Mouse (Mus musculus): ENCODE measurements around the gene 1500011B03Rik.
"Not testable (repeated sequence)": the region's sequence is repeated elsewhere in the genome, so short reads cannot be mapped to it uniquely, and the experiment has no call there.

GRCm38 (mm10) chr5:114840481-114840880 is 17.2 kb upstream of the 1500011B03Rik start:
- TF ChIP-seq POLR2A (IDR thresholded peaks at IDR 0.05; ENCODE audit: low read depth, low read length); CTCF (IDR thresholded peaks at IDR 0.05; ENCODE audit: extremely low read depth, insufficient read depth, insufficient read length, insufficient replicate concordance): not testable (repeated sequence)
